Mouse (Mus musculus): ENCODE data around the gene Klhdc3.

Gene Klhdc3

DNA sequence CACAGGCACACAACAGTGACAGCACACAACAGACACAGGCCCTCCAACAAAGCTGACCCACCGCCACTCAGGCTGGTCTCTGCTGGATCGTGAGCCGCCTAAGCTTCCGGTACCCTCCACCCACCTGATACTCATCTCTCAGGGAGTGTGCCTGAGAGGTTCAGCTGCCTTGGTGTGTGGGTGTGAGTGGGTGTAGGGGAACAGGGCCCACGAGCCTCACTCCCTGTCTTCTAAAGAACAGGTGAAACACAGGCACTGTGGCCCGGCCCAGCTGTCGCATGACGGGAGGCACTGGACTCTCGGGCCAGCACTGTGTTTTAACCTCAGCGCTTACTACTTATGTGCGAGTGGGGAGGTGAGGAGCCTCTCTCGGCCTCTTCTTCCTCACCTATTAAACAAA lies 21.4 kb upstream of the Klhdc3 start:
- no peak for DNase-seq (ENCODE audit: low spot score in 2 of 2)

GRCm38 (mm10) chr17:46701489-46701888 lies 20.8 kb upstream of the Klhdc3 start:
- no peak for DNase-seq (ENCODE audit: low spot score in 2 of 2)

GRCm38 (mm10) chr17:46699912-46700311 lies 19.2 kb upstream of the Klhdc3 start:
- DNase-seq (ENCODE audit: low spot score in 2 of 2) = no peak

GRCm38 (mm10) chr17:46699245-46699644 lies 18.5 kb upstream of the Klhdc3 start:
- DNase-seq (ENCODE audit: low spot score in 2 of 2) = no peak

GRCm38 (mm10) chr17:46698515-46698914 lies 17.8 kb upstream of the Klhdc3 start:
- DNase-seq (ENCODE audit: low spot score in 2 of 2) = no peak

- DNase-seq (ENCODE audit: low spot score in 2 of 2) = no peak
Measured at GRCm38 (mm10) chr17:46694517-46695063, 13.9 kb upstream of the Klhdc3 start.

DNA sequence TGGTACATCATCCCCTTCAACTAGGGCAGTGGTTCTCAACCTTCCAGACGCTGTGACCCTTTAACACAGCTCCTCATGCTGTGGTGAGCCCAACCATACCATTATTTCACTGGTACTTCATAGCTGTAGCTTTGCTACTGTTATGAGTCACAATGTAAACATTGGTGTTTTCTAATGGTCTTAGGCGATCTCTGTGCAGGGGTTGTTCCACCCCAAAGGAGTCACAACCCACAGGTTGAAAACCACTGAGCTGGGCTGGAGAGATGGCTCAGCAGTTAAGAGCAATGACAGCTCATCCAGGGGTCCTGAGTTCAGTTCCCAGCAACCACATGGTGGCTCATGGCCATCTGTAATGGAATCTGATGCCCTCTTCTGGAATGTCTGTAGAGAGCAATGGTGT lies 10.7 kb upstream of the Klhdc3 start:
- no peak for DNase-seq (ENCODE audit: low spot score in 2 of 2)

- DNase-seq (ENCODE audit: low spot score in 2 of 2) = no peak
Measured at GRCm38 (mm10) chr17:46690665-46691064, 10.0 kb upstream of the Klhdc3 start.

- no peak for DNase-seq (ENCODE audit: low spot score in 2 of 2)
Measured at GRCm38 (mm10) chr17:46685913-46686312, 5.2 kb upstream of the Klhdc3 start.

GRCm38 (mm10) chr17:46682654-46683389 lies 2.1 kb upstream of the Klhdc3 start:
- no peak for DNase-seq (ENCODE audit: low spot score in 2 of 2)

DNA sequence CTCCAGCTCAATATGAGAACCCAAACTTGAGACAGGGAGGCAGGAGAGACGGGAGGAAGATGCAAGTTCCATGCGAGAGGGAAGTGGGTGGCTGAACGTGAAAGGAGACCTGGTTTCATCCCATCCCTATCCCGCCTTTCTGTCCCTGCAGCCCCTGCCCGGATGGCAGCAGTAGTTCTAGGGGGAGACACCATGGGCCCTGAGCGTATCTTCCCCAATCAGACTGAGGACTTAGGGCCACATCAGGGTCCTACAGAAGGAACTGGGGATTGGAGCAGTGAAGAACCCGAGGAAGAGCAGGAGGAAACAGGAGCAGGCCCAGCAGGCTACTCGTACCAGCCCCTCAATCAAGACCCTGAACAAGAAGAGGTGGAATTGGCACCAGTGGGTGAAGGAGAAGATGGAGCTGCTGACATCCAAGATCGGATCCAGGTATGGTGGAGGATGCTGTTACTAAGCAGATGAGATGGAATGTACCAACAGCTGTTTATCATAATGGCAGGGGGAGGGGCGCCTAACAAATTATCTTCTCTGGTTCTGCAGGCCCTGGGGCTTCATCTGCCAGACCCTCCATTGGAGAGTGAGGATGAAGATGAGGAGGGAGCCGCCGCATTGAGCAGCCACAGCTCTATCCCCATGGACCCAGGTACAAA lies 878 bp upstream of the Klhdc3 start:
- DNase-seq (ENCODE audit: low spot score in 2 of 2) = peak in 1 of 2 experiments; percentile 35

DNA sequence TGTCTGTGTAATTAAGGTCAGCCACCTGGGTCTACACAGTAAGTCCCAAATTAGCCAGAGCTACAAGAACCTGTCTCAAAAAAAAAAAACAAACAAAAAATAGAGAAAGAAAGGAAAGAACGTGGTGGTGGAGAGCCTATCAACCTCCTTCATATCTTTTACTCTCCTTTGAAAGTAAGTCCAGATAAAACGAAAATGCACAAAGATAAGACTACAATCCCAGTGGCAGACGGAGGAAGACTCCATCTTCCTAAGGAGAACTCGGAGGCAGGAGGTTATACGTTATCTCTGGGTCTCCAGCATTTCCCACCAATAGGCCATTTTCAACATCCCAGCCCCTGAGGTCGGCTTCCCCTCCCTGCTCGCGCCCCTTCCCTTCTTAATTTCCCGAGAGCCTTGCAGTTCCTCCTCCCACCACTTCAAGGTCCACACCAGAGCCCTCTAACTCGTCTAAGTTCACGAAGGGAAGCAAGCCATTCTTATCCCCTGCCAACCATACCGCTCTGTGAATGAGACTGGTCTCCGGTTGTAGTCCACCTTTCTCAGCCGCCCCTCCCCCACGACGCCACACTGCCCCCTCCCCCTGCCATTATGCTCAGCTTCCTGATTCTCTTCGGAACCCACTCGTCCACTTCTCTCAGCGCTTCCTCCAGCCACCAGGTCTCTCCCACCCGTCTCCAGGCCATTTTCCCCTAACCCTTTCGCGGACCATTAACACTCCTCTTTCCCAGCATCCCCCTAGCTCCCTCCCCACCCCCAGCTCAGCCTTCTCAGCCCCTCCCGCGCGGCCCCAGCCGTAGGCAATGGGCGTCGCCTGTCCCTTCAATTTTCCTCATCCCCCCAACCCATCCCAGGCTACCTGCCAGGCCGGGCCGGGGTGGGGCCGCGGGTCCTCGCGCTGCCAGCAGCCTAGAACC lies 613 bp downstream of the Klhdc3 start:
- DNase-seq (ENCODE audit: low spot score in 2 of 2) = peak in 1 of 2 experiments; percentile 34

DNA sequence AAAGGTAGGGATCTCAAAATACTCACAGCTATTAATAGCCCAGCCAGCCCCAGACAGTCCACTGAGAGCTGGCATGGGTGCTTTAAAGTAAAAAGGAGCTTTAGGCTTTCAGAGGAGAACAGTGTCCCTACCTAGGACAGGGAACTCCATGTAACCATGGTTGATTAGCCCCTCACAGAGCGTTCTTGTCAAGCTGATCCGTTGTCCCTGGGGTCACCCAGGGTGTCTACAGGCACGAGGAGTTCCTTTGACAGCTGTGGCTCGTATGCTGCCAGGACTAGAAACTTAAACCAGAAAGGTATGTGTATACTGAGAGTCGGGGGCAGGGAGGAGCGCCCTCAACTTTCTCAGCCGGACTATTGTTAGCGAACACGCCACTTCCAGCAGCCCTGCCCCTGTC lies 1.8 kb downstream of the Klhdc3 start:
- peak; percentile 46 to 48 for DNase-seq (ENCODE audit: low spot score in 2 of 2)

- DNase-seq (ENCODE audit: low spot score in 2 of 2) = peak in 1 of 2 experiments; percentile 27
Measured at GRCm38 (mm10) chr17:46678416-46678815, 2.3 kb downstream of the Klhdc3 start, which contains the start of gene Mea1. TSS of gene Mea1 (plus strand) at chr17:46678793.

- DNase-seq (ENCODE audit: low spot score in 2 of 2) = no peak
Measured at GRCm38 (mm10) chr17:46674530-46675283, 6.0 kb downstream of the Klhdc3 start.

DNA sequence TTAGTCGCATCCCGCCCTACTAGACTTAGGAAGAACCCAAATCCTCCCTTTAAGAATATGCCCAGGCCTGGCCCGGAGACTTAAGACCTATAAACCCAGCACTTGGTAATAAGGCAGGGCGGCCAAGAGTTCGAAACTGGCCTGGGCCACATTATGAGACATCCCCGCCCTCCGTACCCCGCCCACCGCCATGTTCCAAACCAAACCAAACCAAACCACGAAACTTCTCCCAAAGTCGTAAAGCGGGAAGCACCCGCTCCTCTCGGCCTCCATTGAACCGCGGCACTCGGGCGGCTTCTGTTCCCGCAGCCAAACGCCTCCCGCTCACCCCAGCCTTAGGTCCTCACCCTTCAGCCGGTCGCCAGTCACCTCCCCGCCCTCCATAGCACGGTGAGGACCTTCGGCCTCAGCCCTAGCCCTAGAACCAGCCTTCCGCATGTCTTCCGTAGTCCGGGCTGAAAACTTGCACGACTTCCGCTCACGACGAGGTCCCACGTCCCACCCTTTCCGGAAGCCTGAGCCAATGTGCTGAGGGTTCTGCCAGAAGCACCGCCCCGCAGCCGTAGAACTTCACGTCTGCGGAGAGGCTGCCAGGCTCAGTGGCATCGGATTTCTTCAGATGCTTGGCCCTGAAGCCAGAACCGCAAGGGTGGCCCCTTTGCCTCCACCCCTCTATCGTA lies 6.7 kb downstream of the Klhdc3 start, which contains the start of gene Rrp36:
Gene Rrp36 (minus strand): TSS at position 503 of the 680 bp plus-strand sequence.
- DNase-seq (ENCODE audit: low spot score in 2 of 2) = peak; percentile 91

DNA sequence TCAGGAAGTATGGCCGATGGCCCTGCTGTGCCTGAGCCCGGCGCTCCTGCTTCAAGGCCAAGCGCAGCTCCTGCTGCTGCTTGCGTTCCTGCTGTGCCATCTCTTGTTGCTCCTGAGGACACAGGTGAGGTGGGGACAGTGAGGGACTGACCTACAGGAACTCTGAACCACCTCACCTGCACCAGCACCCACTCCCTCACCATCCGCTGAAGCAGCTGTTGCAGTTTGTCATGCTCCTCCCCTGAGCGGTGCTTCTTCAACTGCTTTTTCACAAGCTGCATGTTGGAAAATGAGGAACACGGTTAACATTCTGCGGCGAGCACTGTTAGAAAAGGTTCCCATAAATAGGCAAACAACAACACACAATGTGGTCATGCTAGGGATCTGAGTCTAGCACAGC lies 10.8 kb downstream of the Klhdc3 start:
- DNase-seq (ENCODE audit: low spot score in 2 of 2) = no peak

DNA sequence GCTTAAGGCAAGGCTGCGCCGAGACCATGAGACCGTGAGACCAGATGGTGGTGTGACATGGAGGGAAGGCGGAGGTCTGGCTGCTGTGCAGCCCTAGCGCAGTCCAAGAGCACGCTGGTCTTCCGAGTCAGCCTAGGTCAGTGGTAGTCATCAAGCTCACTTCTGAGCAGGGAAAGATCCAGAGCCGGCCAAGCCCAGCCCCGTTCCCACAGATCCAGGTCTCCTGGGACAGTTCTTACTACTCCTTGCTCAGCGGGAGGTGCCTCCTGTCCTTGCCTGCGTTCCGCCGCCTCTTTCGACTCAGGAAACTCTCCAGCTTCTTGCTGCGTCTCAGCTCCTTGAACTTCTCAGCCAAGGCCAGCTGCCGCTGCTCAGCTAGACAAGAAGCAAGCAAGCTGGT lies 13.0 kb downstream of the Klhdc3 start:
- DNase-seq (ENCODE audit: low spot score in 2 of 2) = peak; percentile 54 to 64

GRCm38 (mm10) chr17:46662730-46663129 lies 18.0 kb downstream of the Klhdc3 start:
- DNase-seq (ENCODE audit: low spot score in 2 of 2) = peak; percentile 50 to 52

GRCm38 (mm10) chr17:46661981-46662380 lies 18.7 kb downstream of the Klhdc3 start:
- DNase-seq (ENCODE audit: low spot score in 2 of 2) = no peak
